Mouse (Mus musculus) olfactory bulb, adult 2 months (tissue): Measurements from ENCODE around the gene Gm16181. TPM values are rescaled to one million over a fixed set of nuclear protein-coding genes. Genes with fewer than 3 reads are reported as not detected.
"Not testable (repeated sequence)": the region's sequence is repeated elsewhere in the genome, so short reads cannot be mapped to it uniquely, and the experiment has no call there.

Experiments
- H3K27ac ChIP-seq: fragments of 200-500 bp; 2 replicates; pipeline ENCODE4 v1.5.1; 2012; ENCODE audit warnings: low read depth, low read length; ENCODE audit not compliant: insufficient read depth
- H3K4me1 ChIP-seq: fragments of 200-500 bp; 2 replicates; pipeline ENCODE4 v1.6.1; 2012; ENCODE audit warnings: low read length; ENCODE audit not compliant: control insufficient read depth, insufficient read depth
- H3K4me3 ChIP-seq: fragments of 200-500 bp; 2 replicates; pipeline ENCODE4 v1.5.1; 2012; ENCODE audit warnings: mild to moderate bottlenecking, low read depth, low read length, moderate library complexity; ENCODE audit not compliant: insufficient read depth
- CTCF ChIP-seq: fragments of 200-500 bp; IDR thresholded peaks from 2 replicates; pipeline ENCODE4 v1.5.1; 2012; ENCODE audit warnings: low read depth, mild to moderate bottlenecking, low read length, moderate library complexity; ENCODE audit not compliant: insufficient read depth
- POLR2A ChIP-seq: fragments of 200-500 bp; IDR thresholded peaks from 2 replicates; pipeline ENCODE4 v1.6.1; 2012; ENCODE audit warnings: mild to moderate bottlenecking, low read depth, low read length, moderate library complexity; ENCODE audit not compliant: insufficient read depth
- WGBS: fragments of 180-500 bp; shearing (Covaris S2); methylation state at CpG from one replicate; pipeline ENCODE4 v1.1.7; 2018; 5-methylcytosine and 5-hydroxymethylcytosine counted together
- polyA plus RNA-seq: library from polyadenylated mRNA; stranded (reverse); fragments of >200 nt; gene quantifications from 2 replicates; pipeline ENCODE4 v1.2.4, GENCODE M21; 2012; ENCODE audit warnings: low replicate concordance; ENCODE audit not compliant: missing spikeins, insufficient read depth, insufficient read length

Gm16181 gene
- polyA plus RNA-seq, 1 experiment = not detected

DNA sequence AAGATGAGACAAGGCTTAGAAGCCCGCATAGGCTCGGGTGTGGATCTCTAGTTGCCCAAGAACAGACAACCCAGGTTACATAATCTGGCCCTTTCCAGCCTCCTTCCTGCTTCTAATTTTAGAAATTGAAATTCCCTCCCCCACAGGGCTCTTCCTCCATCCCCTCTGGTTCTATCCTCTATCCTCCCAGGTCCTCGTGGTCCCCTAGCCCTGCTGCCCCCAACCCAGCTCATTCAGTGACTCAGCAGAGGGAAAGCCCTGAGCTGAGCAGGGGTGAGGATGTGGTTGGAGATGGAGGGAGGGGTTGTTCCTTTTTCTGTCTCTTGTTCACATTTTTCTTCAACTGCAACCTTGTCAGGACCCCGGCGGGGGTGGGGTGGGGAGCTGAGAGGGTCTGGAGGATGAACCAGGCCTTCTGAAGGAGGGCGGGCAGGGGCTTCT, 1.0 kb upstream of the Gm16181 start:
- Histone ChIP-seq H3K4me3 (no peak overlapping the region), H3K27ac (peak overlapping the region; percentile 37; the same call in 1 of the 2 replicates), H3K4me1 (peaks cover 16% of the 10 kb centered on the region)
- WGBS = 59% methylated on average over 6 of the region's 6 CpGs
- no peak for TF ChIP-seq POLR2A
- no peak for TF ChIP-seq CTCF

DNA sequence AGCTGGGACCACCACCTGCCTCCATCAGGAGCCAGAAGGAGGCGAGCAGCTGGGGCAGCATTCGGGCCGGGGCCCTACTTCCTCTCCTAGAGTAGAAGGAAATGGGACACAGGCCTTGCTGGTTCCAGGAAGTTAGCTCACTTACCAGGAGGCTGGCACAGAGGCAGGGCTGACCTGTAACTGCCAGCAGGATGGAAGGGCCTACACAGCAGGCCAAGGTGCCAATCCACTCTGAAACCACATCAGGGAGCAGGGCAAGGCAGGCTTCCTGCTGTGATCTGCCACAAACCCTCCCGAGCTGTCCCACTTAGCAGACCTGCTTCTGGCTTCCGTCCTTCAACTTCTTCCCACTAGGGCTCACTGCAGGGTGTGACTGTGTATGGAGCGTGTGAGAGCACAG, 1.7 kb downstream of the Gm16181 start:
- H3K4me3 ChIP-seq = no peak overlapping the region
- H3K27ac ChIP-seq = no peak overlapping the region
- no peak for TF ChIP-seq CTCF
- no peak for TF ChIP-seq POLR2A
- H3K4me1 ChIP-seq = peaks cover 16% of the 10 kb centered on the region
- WGBS = 74% methylated on average over 6 of the region's 6 CpGs

DNA sequence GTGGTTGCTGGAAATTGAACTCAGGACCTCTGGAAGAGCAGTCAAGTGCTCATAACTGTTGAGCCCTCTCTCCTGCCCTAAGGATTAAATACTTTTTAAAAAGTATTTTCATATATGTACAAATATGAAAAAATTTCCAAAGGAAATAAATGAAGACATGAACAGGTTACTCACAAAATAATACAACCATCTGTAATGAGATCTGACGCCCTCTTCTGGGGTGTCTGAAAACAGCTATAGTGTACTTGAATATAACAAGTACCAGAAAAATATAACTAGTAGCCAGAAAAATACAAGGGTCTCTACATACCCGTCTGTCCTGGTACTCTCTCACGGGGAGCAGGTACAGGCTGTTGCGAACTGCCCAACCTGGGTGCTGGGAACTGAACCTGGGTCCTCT, 4.0 kb downstream of the Gm16181 start:
- H3K4me1 ChIP-seq = peaks cover 13% of the 10 kb centered on the region
- WGBS = 95% methylated on average over 4 of the region's 4 CpGs
- no peak overlapping the region for H3K27ac ChIP-seq
- TF ChIP-seq CTCF = no peak
- TF ChIP-seq POLR2A = no peak
- H3K4me3 ChIP-seq = no peak overlapping the region

DNA sequence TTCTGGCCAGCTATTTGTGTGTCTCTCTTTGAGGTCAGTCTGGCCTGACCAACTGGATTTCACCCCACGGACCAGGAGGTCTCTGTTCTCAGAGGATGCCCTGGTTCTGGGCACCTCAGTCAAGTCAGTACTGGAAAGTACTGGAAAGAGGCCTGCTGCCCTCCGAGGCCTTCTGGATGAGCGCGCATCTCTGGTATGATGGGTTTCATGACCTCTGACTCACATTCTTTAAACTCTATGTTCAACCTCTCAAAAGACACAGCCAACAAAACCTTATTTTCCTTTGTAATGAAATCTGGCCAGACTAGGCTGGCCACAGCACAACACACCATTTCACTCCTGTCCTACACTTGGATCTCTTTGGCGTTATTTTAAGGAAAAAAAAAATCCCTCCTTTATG, 4.8 kb downstream of the Gm16181 start:
- TF ChIP-seq CTCF (no peak), POLR2A (no peak)
- no peak overlapping the region for H3K27ac ChIP-seq
- WGBS = 92% methylated on average over 5 of the region's 5 CpGs
- H3K4me1 ChIP-seq = peaks cover 5% of the 10 kb centered on the region
- H3K4me3 ChIP-seq = no peak overlapping the region

DNA sequence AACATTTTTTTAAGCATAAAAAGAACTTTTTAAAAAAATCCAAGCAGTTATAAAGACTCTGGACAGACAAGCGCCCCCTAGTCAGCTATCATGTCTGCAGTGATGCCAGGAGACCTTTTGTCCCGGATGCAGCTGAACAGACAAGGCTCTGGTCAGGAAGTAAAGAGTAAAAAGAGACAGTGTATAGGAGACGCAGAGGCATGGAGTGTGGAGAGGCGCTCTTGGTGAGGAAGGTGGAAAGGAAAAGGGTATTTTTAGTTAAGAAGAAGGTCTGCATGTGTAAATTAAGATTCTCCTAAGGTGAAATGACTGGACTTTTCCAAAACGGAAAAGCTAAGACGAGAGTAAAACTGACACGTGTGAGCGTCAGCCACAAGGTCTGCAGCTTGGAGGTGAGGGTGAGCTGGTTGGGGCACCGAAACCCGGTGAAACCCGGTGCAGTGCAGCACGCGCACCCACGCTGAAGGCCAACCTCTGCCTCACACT, 6.0 kb downstream of the Gm16181 start:
- Histone ChIP-seq H3K27ac (no peak overlapping the region), H3K4me3 (no peak overlapping the region), H3K4me1 (peaks cover 4% of the 10 kb centered on the region; the same call in 1 of the 2 replicates)
- 81% methylated on average over 14 of the region's 14 CpGs for WGBS
- no peak for TF ChIP-seq POLR2A
- no peak for TF ChIP-seq CTCF

DNA sequence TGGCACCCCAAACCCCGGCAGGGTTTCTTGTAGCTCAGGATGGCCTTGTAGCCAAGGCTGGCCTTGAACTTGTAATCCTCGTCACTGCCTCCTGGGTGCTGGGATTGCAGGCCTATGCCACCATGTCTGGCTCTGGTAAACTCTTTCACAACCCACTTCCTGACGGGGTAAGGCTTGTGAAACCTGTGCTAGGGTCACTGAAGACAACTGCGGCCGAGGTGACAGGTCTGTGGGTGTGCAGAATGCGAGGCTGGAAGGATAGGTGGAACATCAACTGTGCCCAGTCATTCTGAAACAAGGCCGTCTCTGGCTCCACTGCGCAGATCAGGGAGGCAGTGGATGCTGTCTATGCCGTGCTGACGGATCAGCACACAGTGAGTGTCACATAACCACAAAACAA, 10.4 kb downstream of the Gm16181 start:
- TF ChIP-seq POLR2A (no peak), CTCF (no peak)
- Histone ChIP-seq H3K4me3 (no peak overlapping the region), H3K27ac (no peak overlapping the region), H3K4me1 (peaks cover 16% of the 10 kb centered on the region)
- 92% methylated on average over 10 of the region's 10 CpGs for WGBS

DNA sequence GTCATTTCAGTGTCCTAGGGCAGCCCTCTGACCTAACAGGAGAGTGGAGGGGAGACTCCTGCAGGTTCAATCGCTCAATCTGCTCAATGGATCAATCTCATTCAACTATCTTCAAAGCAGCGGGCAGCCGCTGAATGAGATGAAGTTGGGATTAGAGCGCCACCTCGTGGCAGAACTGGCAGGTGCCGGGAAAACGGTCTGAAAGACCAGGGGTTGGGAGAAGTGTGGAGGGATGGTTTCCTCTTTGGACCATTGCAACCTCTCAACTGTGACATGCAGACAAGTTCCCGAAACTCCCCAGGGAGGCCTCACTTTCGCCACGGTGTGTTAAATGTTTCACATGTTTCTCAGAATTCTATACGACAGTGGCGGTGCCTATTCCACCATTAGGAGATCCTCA, 11.4 kb downstream of the Gm16181 start:
- H3K27ac ChIP-seq = no peak overlapping the region
- peak; percentile 86 for TF ChIP-seq CTCF
- TF ChIP-seq POLR2A = no peak
- WGBS = 13% methylated on average over 12 of the region's 12 CpGs
- peak overlapping the region; percentile 14; the same call in 1 of the 2 replicates for H3K4me3 ChIP-seq
- peaks cover 17% of the 10 kb centered on the region for H3K4me1 ChIP-seq

DNA sequence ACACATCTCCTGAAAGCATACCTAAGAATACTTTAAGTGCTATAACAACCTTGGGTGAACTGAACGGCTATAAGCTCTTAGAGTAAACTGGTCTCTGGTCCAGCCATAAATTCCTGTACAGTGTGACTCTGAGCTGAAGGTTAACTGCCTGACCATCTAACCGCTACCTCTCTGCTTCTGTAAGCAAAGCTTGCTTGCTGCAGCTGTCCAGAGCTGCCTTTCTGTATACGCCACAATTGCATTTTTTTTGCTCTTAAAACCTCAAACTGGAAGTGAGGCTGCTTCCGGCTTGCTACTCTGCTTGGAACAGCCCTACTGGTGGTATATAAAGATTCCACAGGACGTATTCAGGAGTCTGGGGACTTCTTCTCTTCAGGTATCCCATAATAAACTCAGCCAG, 12.0 kb downstream of the Gm16181 start:
- TF ChIP-seq POLR2A = no peak
- TF ChIP-seq CTCF = no peak
- no peak overlapping the region for H3K4me3 ChIP-seq
- 89% methylated on average over 5 of the region's 5 CpGs for WGBS
- no peak overlapping the region for H3K27ac ChIP-seq
- peaks cover 22% of the 10 kb centered on the region for H3K4me1 ChIP-seq

DNA sequence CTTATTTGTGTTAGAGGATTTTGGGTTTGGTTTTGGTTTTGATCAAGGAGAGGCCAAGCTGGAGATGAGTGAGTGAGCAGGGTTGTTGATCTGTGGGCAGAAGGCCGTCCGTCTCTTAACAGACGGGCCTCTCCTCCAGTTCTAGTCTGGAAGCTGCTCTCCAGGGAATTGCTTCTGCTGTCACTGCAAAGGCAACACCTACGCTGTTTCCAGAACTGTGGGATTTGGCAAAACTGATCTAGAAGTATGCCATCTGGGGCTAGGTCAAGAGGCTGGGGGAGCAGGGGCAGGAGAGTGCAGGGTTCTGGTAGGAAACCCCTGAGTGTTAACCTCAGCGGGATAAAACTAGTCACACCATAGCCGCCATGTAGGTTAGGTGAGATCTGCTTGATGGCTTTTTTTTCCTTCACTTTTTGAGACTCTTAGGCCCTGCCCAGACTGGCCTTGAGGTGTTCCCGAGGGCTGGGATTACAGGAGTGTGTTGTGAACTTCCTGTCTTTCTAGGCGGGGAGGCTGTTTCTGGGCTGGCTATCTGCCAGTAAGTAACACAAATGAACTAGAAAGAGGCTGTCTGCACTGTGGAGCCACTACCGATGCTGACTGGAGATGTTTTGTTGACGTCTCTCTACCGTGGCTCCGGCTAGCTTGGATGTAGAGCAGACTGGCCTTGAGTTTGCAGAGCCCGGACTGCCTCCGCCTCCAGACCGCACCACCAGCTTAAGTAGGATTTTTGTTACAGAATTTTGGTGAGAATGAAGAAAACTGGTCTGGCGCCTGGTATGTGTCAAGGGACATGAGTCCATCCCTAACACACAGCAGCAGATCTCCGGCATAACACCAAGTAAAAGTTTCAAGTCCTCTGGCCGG, 12.7 kb downstream of the Gm16181 start, which contains the start of gene Atp6v1g2:
Atp6v1g2 (plus strand) TSS at position 547 of the 867 bp plus-strand sequence.
- 61% methylated on average over 18 of the region's 18 CpGs for WGBS
- Histone ChIP-seq H3K4me1 (peaks cover 19% of the 10 kb centered on the region), H3K27ac (no peak within 1 kb of the TSS), H3K4me3 (no peak within 1 kb of the TSS)
- TF ChIP-seq POLR2A = no peak
- TF ChIP-seq CTCF = no peak

DNA sequence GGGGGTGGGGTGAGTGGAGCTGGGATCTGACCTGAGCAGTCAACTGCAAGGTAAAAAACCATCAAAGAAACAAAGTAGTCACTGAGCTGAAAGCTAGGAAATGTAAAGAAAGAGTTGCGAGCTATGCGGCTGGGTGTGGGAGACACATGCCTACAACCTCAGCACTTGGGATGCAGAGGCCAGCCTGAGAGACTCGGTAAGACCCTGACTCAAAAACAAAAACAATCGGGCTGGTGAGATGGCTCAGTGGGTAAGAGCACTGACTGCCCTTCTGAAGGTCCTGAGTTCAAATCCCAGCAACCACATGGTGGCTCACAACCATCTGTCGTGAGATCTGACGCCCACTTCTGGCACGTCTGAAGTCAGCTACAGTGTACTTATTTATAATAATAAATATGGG, 13.5 kb downstream of the Gm16181 start:
- peaks cover 19% of the 10 kb centered on the region for H3K4me1 ChIP-seq
- not testable (repeated sequence) for H3K27ac ChIP-seq, H3K4me3 ChIP-seq
- 76% methylated on average over 7 of the region's 7 CpGs for WGBS
